Mouse (Mus musculus) heart, embryonic 14.5 days (tissue): ENCODE measurements around the gene Pim1. TPM values are rescaled to one million over a fixed set of nuclear protein-coding genes. Genes with fewer than 3 reads are reported as not detected.

Experiments used
- ATAC-seq: fragments of 200-750 bp; cut with Nextera tagmentation; 2 replicates; pipeline ENCODE4 v1.8.0; 2017; ENCODE audit warnings: low read depth, moderate TSS enrichment; ENCODE audit not compliant: insufficient number of reproducible peaks, insufficient read depth, low FRiP score
- H3K27ac ChIP-seq, 2 experiments: fragments of 200-500 bp in 1 of 2; fragments of 300-500 bp in 1 of 2; sonication (generic) in 1 of 2; replicated peaks in 1 of 2; 2 replicates each; pipeline ENCODE4 v1.5.1; 2012 to 2014; ENCODE audit warnings: low read depth in 2 of 2, low read length in 2 of 2, control low read depth in 1 of 2, mild to moderate bottlenecking in 1 of 2, mixed read lengths in 1 of 2; ENCODE audit not compliant: control insufficient read depth in 1 of 2, insufficient read depth in 1 of 2
- H3K27me3 ChIP-seq: fragments of 300-500 bp; sonication (generic); 2 replicates; pipeline ENCODE4 v1.6.1; 2014; ENCODE audit warnings: mild to moderate bottlenecking, low read length, control low read depth; ENCODE audit not compliant: control insufficient read depth, insufficient read depth
- H3K36me3 ChIP-seq: fragments of 300-500 bp; sonication (generic); 2 replicates; pipeline ENCODE4 v1.6.1; 2014; ENCODE audit warnings: mild to moderate bottlenecking, control low read depth, low read length, mixed read lengths; ENCODE audit not compliant: control insufficient read depth, insufficient read depth
- H3K4me1 ChIP-seq, 2 experiments: fragments of 200-500 bp in 1 of 2; fragments of 300-500 bp in 1 of 2; sonication (generic) in 1 of 2; 2 replicates each; pipeline ENCODE4 v1.6.1; 2012 to 2014; ENCODE audit warnings: low read length in 2 of 2, control low read depth in 1 of 2, mixed read lengths in 1 of 2; ENCODE audit not compliant: control insufficient read depth in 2 of 2, insufficient read depth in 2 of 2
- H3K4me2 ChIP-seq: fragments of 300-500 bp; sonication (generic); 2 replicates; pipeline ENCODE4 v1.6.1; 2014; ENCODE audit warnings: mild to moderate bottlenecking, low read length
- H3K4me3 ChIP-seq, 2 experiments: fragments of 200-500 bp in 1 of 2; fragments of 300-500 bp in 1 of 2; sonication (generic) in 1 of 2; 2 replicates each; pipeline ENCODE4 v1.5.1; 2012 to 2014; ENCODE audit warnings: low read length in 2 of 2, mild to moderate bottlenecking in 2 of 2, control low read depth in 1 of 2, low read depth in 1 of 2, moderate library complexity in 1 of 2; ENCODE audit not compliant: control insufficient read depth in 1 of 2, insufficient read depth in 1 of 2
- H3K9ac ChIP-seq: fragments of 300-500 bp; sonication (generic); 2 replicates; pipeline ENCODE4 v1.6.1; 2014; ENCODE audit warnings: mild to moderate bottlenecking, low read length
- H3K9me3 ChIP-seq: fragments of 300-500 bp; sonication (generic); 2 replicates; pipeline ENCODE4 v1.6.1; 2016; ENCODE audit warnings: low read length, control low read depth; ENCODE audit not compliant: control insufficient read depth
- WGBS: fragments of 180-500 bp; shearing (Covaris S2); extraction: QIAGEN DNeasy Blood & Tissue Kit; methylation state at CpG from one replicate; pipeline ENCODE4 v1.1.7; 2014; 5-methylcytosine and 5-hydroxymethylcytosine counted together
- polyA plus RNA-seq: library from polyadenylated mRNA; unstranded; fragments of >200 nt; fragmentation: Nextera tagmentation; extraction: Ambion mirVana; gene quantifications from 2 replicates; pipeline ENCODE4 v1.2.1, GENCODE M21; 2014

Gene Pim1
- 14.1 and 16.5 TPM in 2 replicates for polyA plus RNA-seq

DNA sequence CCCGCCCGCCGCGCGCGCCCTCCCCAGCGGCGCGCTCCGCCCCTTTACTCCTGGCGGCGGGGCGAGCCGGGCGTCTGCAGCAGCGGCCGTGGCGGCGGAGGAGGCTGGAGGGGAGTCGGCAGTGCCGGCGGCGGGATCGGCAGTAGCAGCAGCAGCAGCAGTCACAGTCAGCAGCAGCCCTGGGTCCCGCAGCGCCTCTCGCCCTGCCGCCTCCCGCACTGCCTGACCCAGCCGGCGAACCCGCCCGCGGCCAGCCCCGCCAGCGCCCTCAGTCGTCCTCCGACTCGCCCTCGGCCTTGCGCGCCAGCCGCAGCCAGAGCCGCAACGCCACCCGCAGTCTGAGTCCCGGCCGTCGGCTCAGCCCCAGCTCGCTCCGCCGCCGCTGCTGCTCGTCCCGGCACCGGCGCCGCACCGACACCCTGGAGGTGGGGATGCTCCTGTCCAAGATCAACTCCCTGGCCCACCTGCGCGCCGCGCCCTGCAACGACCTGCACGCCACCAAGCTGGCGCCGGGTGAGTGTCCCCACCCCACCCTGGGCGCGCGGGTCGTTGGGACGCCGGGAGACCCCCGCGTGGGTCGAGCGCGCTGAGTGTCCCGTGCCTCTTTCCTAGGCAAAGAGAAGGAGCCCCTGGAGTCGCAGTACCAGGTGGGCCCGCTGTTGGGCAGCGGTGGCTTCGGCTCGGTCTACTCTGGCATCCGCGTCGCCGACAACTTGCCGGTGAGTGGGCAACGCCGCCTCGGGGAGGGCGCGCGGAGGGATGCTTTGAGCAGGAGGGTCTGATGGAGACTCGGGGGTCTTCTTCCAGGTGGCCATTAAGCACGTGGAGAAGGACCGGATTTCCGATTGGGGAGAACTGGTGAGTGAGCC is at the start of gene Pim1:
TSS of gene Pim1 (plus strand) at position 41 of the 869 bp plus-strand sequence.
- Histone ChIP-seq H3K9ac (peak within 1 kb of the TSS; percentile 91), H3K4me3 (peak within 1 kb of the TSS; percentile 67 to 84)
- peak; percentile 37 for ATAC-seq

DNA sequence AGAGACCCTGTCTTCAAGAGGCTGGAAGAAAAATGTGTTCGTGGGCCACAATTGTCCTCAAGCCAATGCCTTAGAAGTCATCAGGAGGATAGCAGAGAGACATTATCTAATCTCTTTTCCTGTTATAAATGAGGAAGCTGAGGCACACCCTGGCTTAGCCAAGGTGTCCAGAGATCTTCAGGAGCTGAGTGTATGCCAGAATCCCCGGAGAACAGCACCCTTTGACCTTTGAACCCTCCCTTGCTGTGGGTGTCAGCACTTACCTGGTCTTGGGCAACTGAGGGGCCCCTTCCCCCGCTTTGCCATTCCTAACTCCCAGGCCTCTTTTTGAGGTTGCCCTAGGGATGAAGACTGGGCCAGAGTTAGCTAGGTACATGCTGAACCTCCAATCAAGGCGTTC is 49.0 kb upstream of the Pim1 start:
- no peak overlapping the region for H3K4me3 ChIP-seq
- H3K36me3 ChIP-seq = no peaks in the 10 kb centered on the region
- H3K27ac ChIP-seq = no peak overlapping the region; a peak in 1 of 4 replicates
- WGBS = 58% methylated on average over 4 of the region's 4 CpGs
- no peak for ATAC-seq
- no peak overlapping the region for H3K9ac ChIP-seq
- H3K4me1 ChIP-seq = peaks cover 34 to 55% of the 10 kb centered on the region in 2 experiments
- H3K27me3 ChIP-seq = no peaks in the 10 kb centered on the region
- no peak overlapping the region for H3K4me2 ChIP-seq
- H3K9me3 ChIP-seq = no peaks in the 10 kb centered on the region

More for the DNA sequence above, at the start of gene Pim1:
- H3K4me2 ChIP-seq = peak within 1 kb of the TSS; percentile 89
- H3K9me3 ChIP-seq = no peaks in the 10 kb centered on the region
- H3K4me1 ChIP-seq = peaks cover 2 to 16% of the 10 kb centered on the region in 2 experiments
- peaks cover 19% of the 10 kb centered on the region for H3K36me3 ChIP-seq
- peak within 1 kb of the TSS; percentile 89 for H3K27ac ChIP-seq
- 1% methylated on average over 77 of the region's 99 CpGs for WGBS
- no peaks in the 10 kb centered on the region for H3K27me3 ChIP-seq

DNA sequence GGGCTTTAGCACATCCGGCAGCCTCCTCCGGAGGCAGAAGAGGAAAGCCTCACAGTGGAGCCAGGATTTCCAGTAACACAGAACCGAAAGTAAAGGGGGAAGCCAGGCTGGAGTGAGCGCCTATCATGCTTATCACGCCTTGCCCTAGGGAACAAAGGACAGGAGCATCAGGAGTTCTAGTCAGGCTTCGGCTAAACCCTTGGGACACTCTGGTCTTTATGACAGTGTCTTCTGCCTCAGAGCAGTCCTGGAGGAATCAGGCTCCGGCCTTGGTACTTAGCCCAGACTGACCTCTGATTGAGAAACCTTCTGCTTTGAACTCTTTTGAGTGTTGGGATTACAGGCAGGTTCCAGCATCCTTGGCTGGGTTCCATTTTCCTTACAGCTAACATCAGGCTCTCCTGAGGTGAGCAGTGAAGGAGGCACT is 48.4 kb upstream of the Pim1 start:
- H3K27ac ChIP-seq = peak overlapping the region in 1 of 2 experiments; percentile 21; a peak in 3 of 4 replicates
- H3K4me3 ChIP-seq = no peak overlapping the region
- no peaks in the 10 kb centered on the region for H3K9me3 ChIP-seq
- H3K9ac ChIP-seq = no peak overlapping the region; the same call in 1 of the 2 replicates
- no peak overlapping the region for H3K4me2 ChIP-seq
- H3K27me3 ChIP-seq = no peaks in the 10 kb centered on the region
- no peaks in the 10 kb centered on the region for H3K36me3 ChIP-seq
- 27% methylated on average over 7 of the region's 7 CpGs for WGBS
- no peak for ATAC-seq
- peaks cover 34 to 50% of the 10 kb centered on the region in 2 experiments for H3K4me1 ChIP-seq

DNA sequence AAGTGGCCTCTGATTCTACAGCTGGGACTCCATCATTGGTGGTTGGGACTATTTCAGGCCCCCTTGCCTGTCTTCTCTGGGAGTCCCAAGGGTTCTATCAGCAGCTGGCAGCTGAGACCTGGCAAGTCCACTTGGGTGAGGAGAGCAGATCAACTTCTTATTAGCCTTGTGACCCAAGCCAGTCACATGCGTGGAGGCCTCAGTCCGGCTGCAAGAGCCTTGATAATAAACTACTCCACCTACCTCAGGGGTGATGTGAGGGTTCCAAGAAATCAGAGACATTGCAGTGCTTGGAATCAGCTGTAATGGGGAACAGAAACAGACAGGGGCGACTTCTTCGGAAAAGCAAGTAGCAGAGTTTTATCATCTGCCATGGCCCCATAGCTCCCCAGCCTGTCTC is 46.8 kb upstream of the Pim1 start:
- Histone ChIP-seq H3K4me3 (no peak overlapping the region), H3K27me3 (no peaks in the 10 kb centered on the region), H3K9me3 (no peaks in the 10 kb centered on the region), H3K4me1 (peaks cover 31 to 51% of the 10 kb centered on the region in 2 experiments), H3K27ac (0 out of 4 replicates have a peak overlapping the region, but pooled peaks of 1 of the 2 experiments have one; percentile 1), H3K36me3 (no peaks in the 10 kb centered on the region), H3K9ac (no peak overlapping the region), H3K4me2 (no peak overlapping the region)
- 68% methylated on average over 4 of the region's 4 CpGs for WGBS
- no peak for ATAC-seq

DNA sequence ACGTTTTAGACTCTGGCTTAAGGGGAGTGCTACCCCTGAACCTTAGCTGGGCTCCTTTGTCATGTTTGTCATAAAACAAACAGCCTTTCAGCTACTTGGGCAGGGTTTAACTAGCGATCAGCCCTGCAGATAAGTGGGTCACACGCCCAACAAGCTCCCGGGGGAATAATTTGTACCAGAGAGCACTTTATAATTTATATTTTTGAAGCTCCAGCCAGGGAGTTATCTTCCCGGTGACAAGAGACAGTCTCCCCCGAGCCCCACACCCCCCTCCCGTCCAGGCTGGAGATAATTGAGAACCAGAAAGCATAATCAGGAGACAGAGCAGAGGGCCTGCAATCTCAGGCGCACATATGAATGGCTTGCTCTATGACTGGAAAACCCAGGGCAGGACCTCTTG is 45.5 kb upstream of the Pim1 start:
- no peak for ATAC-seq
- 14% methylated on average over 8 of the region's 8 CpGs for WGBS
- H3K36me3 ChIP-seq = no peaks in the 10 kb centered on the region
- peak overlapping the region; percentile 1; the same call in 1 of the 2 replicates for H3K9ac ChIP-seq
- peaks cover 25 to 42% of the 10 kb centered on the region in 2 experiments for H3K4me1 ChIP-seq
- no peaks in the 10 kb centered on the region for H3K27me3 ChIP-seq
- H3K9me3 ChIP-seq = no peaks in the 10 kb centered on the region
- peak overlapping the region; percentile 37; a peak in 3 of 4 replicates for H3K27ac ChIP-seq
- no peak overlapping the region for H3K4me3 ChIP-seq
- H3K4me2 ChIP-seq = peak overlapping the region; percentile 8; the same call in 1 of the 2 replicates

DNA sequence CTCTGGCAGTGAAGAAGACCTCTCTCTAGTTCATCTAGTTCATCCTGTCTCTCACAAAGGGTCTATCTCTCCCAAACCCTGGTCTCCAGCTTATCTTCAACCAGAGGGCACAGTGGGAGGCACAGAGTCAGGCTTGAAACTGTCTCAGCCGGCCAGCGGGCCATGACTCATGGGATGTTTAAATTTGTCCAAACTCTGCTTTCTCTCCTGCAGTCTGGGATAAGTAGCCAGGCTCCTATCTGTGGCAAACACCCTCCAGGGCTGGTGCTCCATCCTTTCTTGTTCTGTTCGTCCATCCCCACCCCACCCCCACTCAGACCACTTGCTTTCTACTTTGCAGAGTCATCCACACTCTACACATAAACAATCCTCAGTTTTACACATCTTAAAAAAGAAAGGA is 43.2 kb upstream of the Pim1 start:
- Histone ChIP-seq H3K27me3 (no peaks in the 10 kb centered on the region), H3K4me3 (no peak overlapping the region), H3K9ac (no peak overlapping the region), H3K4me1 (peaks cover 26 to 41% of the 10 kb centered on the region in 2 experiments), H3K4me2 (no peak overlapping the region), H3K36me3 (no peaks in the 10 kb centered on the region), H3K9me3 (0 out of 2 replicates have a peak, but pooled peaks cover 2% of the 10 kb centered on the region), H3K27ac (no peak overlapping the region)
- no peak for ATAC-seq
- WGBS = 32% methylated on average over 3 of the region's 3 CpGs

DNA sequence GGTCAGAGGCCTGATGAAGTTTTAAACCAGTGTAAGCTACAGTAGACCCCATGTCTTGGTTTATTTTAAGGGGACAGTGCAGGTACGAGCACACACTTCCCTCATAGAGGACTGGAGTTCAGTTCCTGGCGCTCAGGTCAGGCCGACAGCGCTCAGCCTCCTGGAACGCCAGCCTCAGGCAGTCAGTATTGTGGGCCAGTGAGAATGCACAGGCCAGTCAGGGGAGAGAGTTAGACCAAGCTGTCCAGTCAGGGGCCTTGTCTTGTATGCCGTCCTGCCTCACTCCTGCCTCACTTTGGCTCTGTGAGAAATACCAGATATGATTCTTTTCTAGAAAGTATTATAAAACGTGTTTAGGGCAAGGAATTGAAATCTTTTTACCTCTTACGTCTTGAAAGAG is 42.5 kb upstream of the Pim1 start:
- H3K36me3 ChIP-seq = no peaks in the 10 kb centered on the region
- no peak for ATAC-seq
- 0 out of 2 replicates have a peak, but pooled peaks cover 2% of the 10 kb centered on the region for H3K9me3 ChIP-seq
- H3K27me3 ChIP-seq = no peaks in the 10 kb centered on the region
- no peak overlapping the region for H3K9ac ChIP-seq
- 46% methylated on average over 8 of the region's 8 CpGs for WGBS
- H3K4me2 ChIP-seq = no peak overlapping the region
- peak overlapping the region; percentile 35 to 42; a peak in 2 of 4 replicates for H3K27ac ChIP-seq
- H3K4me3 ChIP-seq = no peak overlapping the region
- peaks cover 26 to 40% of the 10 kb centered on the region in 2 experiments for H3K4me1 ChIP-seq
